Mouse (Mus musculus) fibroblast of lung, adult 2 months (primary cell): ENCODE measurements around the gene N4bp2l1.
A peak's percentile ranks its signal among the peaks of the same experiment; 100 is the strongest.

Source experiments
- DNase-seq: peaks from one replicate; pipeline ENCODE4 v3.0.0-alpha.2; 2011; ENCODE audit warnings: low read depth

N4bp2l1 gene

GRCm38 (mm10) chr5:150598202-150599119 lies 1.5 kb upstream of the N4bp2l1 start:
- no peak for DNase-seq

- no peak for DNase-seq
Observed at GRCm38 (mm10) chr5:150595366-150596016, 1.5 kb downstream of the N4bp2l1 start.

GRCm38 (mm10) chr5:150594649-150595339 lies 2.2 kb downstream of the N4bp2l1 start:
- DNase-seq, result no peak

DNA sequence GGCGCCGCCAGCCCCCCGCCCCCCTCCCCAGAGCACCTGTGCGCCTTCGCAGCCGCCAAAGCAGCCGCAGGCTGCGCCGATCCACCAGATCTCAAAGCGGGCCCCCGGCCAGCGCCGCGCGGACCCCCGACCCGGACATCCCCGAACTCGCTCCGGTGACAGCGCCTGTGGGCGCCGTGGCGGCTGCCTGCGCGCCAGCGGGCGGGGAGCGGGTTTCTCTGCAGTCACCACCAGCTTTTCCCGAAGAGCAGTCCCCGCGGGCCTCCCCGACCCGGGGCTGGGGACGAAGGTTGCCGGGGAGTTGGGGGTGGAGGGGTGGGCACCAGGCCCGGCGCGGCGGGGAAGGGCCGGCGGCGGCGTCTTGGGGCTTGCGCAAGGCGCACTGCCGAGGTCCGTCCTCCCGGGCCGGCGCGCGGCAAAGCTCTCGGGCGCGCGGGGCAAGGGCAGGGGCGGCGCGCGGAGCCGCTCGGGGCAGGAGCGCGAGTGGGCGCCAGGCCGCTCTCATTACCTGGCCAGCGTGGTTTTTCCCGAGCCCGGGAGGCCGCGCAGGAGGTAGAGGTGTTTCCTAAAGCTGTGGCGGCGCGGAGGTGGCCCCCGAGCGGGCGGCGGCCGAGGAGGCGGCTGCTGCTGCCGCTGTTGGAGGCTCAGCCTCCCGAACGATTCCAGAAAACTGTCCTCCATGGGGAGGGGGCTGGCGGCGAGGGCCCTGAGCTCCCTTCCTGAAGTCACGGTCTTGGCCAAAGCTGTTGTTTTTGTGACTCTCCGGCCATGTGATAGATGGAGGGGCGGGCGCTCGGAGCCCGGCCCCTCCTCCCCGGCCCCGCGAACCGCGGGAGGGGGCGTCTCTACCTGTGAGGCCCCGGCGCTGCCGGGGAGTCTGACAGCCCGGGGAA lies 3.0 kb downstream of the N4bp2l1 start:
- DNase-seq, result no peak

- DNase-seq, result no peak
Observed at GRCm38 (mm10) chr5:150592904-150593755, 3.9 kb downstream of the N4bp2l1 start.

DNA sequence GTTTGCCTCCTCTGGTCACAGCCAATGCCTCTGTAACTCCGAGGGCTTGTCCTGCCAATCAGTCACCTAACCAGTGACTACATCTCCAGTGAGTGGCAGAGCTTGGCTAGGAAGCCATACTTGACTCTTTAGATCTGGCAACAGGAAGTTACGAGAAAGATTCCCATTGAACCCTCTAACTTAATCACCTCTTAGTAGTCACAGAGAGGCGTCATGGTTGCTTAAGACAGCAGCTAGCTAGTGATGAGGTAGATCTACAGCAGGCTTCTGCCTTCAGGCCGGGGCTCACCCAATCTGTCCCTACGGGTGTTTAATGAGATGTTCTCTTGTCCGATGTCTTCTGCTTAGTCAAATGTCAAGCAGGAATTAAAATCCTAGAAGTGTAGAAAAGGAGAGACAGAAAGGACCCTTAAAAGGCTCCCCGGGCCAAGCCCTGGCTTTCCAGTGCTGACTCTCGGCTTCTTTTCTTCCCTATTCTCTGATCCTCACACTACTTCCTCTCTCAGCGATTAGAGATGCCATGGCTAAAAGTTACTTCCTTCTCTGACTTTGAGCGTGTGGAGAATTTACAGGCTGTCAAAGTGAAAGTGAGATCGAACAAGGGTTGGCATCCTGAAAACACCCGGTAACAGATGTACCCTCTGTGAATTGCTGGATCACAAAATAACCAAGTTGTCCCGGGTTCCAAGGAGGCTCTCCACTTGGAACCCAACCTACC lies 4.6 kb downstream of the N4bp2l1 start:
- DNase-seq, result no peak

- DNase-seq, result no peak
Observed at GRCm38 (mm10) chr5:150589945-150590344, 7.0 kb downstream of the N4bp2l1 start.

GRCm38 (mm10) chr5:150584337-150584729 lies 12.7 kb downstream of the N4bp2l1 start:
- DNase-seq, result no peak

DNA sequence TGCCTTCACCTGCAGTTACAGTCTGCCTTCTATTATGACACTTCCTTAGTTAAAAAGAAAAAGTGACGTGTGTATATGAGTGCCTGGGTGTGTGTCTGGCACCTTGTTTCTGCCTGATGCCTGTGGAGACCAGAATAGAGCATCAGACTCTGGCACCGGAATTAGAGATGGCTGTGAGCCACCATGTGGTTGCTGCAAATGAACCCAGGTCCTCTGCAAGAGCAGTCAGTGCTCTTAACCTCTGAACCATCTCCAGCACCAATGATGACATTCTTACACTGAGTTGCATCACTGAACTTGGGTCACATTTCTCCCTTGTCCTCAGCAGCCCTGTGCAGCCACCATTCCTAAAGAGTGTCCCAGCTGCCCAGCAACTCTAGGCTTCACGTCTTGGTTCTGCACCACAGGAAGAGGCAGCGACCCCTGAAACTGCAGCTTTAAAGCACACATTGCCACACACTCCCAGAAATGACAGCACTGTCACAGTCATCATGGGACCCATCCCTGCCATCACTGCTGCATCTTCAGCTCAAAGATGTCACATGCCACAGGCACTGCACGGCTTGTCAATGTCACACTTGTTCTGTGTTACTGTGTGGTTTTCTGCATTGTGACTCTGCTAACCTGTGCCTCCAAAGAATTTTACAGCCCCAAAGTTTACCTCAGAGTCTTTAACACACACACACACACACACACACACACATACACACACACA lies 13.2 kb downstream of the N4bp2l1 start:
- no peak for DNase-seq

- DNase-seq, result no peak
Observed at GRCm38 (mm10) chr5:150583181-150583580, 13.8 kb downstream of the N4bp2l1 start.

DNA sequence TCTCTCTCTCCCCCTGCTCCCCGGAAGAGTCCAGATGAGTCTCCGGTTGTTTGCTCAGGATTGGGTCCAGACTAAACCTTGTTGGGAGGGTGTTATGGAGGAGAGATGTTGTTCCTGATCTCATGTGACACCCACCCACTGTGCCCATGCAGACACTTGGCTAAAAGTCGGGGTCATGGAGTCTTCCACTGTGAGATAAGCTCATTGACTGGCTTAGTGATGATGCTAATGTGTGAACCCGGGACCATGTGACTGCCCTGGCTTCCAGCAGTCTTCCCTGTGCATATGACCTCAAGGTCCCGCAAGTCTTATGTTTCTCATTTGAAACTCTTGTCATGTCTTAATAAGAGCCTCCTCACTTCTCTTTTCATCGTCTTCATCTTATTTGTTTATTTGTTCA lies 15.8 kb downstream of the N4bp2l1 start:
- no peak for DNase-seq

DNA sequence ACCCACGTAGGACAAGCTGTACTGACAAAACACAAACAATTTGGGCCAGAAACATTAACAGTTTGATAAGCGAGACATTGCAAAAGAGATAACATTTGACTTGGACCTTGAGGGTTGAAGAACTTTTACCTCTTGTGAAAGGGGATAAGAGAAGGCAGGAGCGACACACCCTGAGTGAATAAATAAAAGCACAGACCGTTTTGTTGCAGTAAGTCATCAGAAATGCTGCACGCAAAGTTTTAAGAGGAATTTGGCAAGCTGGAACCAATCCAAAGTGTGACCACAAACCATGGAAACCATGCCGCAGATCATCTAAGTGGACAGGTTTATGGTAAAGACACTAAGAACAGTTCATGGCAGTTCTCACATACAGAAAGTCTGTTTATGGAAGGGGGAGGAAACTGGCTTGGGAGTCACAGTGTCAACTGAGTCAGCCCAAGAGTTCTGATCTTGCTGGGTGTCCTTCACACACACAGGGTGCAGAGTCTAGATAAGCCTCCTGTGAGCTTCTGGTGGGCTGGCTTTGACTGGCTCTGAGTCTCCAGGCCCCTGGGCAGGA lies 18.3 kb downstream of the N4bp2l1 start:
- DNase-seq, result no peak

GRCm38 (mm10) chr5:150576832-150577231 lies 20.2 kb downstream of the N4bp2l1 start:
- no peak for DNase-seq

DNA sequence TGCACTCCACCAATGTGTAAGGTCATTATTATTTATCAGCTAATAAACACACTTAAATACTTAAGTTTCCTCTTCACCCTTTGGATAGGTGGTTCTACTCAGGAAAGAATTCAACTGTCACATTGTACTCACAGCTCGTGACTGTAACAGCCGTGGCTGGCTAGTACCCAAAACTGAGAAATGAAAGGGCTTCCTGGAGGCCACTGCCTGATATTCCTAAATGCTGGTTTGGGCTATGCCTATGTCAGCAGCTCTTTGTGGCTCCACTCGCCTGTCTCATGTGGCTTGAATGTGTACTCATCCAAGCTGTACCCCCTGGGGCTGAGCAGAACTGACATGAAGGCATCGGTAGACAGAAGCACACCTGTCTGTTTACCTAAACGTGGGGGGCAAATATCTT lies 22.1 kb downstream of the N4bp2l1 start:
- DNase-seq, result no peak

DNA sequence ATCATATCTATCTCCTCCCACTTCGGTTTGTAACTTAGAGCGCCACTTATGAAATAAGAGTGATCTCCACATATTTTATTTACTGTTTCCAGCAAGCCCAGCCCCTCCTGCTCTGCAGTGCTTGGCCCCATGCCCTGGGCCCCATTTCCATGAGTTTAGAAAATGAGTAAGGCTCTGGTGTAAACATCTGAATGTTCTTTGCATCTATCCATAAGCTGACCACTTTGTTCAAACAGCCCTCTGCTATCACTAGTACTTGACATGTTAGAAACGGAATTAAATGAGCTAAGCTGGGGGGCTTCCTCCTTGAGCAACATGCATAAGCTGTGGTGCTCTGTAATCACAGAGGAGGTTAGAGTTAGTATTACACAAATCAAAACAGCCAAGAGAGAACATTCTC lies 22.6 kb downstream of the N4bp2l1 start:
- no peak for DNase-seq

DNA sequence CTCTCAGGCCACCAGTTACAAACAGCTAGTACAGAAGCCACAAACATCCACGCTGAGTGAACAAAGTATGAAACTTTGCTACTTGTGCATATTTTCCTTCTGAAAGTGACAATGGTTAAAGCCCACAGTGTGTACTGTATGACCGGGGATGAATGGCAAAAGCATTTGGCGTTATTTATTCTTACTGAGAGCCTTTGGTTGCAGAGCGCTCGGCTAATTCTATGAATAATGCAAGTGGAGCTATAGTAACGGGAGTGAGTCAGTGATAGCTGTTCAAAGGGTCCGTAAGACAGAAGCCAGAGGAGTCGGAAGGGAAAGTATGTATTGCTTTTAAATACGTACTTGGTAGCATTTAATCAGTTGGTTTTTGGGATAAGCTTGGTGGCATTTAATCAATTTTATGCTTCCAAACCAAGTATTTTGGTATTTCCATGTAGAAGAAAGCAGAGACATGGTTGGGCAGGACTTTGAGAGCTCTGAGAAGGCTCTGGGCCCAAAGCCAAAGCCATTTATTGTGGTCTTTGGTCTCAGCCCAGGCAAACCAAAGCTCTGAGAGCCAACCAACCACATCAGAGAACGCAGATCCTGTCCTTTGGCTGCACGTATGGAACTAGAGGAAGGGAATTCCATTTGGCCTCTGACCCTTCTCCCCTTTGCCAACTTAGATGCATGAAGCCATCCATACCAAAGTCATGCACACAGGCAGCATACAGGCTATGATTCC lies 26.3 kb downstream of the N4bp2l1 start:
- peak; percentile 36 for DNase-seq

DNA sequence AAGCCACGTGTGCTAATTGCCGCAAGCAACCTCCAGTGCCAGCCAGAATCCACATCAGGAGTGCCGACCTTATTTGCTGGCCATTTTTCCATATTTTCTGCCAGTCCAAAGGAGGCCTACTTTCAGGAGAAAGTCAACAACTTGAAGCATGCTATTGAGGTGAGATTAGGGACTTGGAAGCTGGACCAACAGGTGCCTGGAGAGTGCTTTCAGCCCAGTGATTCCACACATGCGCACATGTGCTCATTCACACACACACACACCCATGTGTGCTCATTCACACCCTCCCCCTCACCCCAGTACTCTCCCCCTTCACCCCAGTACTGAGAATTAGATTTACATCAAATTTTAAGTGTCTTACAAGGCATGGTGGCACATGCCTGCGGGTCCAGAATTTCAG lies 30.0 kb downstream of the N4bp2l1 start:
- DNase-seq, result no peak

DNA sequence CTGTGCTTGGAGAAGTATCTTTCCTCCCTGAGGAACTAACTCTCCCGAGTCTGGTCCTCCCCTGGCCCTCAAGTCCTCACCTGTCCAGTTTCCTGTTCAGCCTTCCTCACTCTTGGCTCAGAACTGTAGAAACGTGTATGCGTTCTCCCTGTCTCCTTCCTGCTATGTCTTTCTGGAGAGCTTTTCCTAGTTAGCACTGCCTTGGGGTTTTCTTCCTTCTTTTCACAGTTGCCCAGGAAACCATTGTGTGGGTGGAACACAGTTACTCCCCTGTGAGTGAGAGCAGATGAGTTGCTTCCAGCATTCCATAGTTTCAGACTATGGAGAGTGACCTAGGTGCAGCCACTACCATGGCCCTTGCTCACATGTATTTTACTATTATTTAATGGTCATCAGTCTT lies 30.8 kb downstream of the N4bp2l1 start:
- DNase-seq, result no peak

DNA sequence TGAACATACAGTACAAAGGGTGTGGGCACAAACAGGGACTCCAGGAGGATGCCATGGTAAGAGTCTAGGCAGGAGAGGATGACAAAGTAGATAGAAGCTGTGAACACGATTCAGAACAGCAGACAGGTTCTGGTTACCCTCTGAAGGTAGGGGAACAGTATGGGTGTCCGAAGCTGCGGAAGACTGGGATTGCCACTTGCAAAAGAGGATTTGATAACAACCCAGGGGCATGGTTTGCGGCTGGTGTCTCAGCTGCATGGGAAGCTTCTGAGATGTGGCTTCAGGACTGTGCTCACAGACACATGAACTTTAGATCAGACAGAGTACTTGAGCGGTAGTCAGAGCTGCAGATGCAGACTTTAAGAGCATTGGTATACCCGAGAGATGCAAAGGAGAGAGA lies 32.6 kb downstream of the N4bp2l1 start:
- DNase-seq, result no peak
